Mouse (Mus musculus) CH12.LX (cell line): ENCODE results near the gene Tspan8. TPM values are rescaled to one million over a fixed set of nuclear protein-coding genes. Genes with fewer than 3 reads are reported as not detected.

Source experiments
- DNase-seq: peaks from one replicate; pipeline ENCODE4 v3.0.0-alpha.2; 2013; ENCODE audit errors: extremely low read depth
- H3K27ac ChIP-seq: 2 replicates; pipeline ENCODE4 v1.5.1; 2012; ENCODE audit warnings: low read depth, mild to moderate bottlenecking, control low read depth, moderate library complexity; ENCODE audit not compliant: insufficient read depth
- H3K27me3 ChIP-seq: replicated peaks from 2 replicates; pipeline ENCODE3; 2012; ENCODE audit warnings: inconsistent platforms
- H3K36me3 ChIP-seq, 2 experiments: replicated peaks in 1 of 2; 2 replicates each; pipeline versions ENCODE3 to v1.6.1; 2012; ENCODE audit warnings: inconsistent platforms in 1 of 2, low read length in 1 of 2, mild to moderate bottlenecking in 1 of 2, mixed read lengths in 1 of 2, moderate library complexity in 1 of 2; ENCODE audit not compliant: control insufficient read depth in 1 of 2, insufficient read depth in 1 of 2
- H3K4me1 ChIP-seq, 2 experiments: 2 replicates each; pipeline ENCODE4 v1.6.1; 2012; ENCODE audit warnings: inconsistent platforms in 1 of 2, moderate library complexity in 1 of 2; ENCODE audit not compliant: insufficient read depth in 2 of 2, control insufficient read depth in 1 of 2
- H3K4me2 ChIP-seq: 2 replicates; pipeline ENCODE4 v1.6.1; 2012; ENCODE audit warnings: low read depth, mild to moderate bottlenecking, control low read depth; ENCODE audit not compliant: poor library complexity, insufficient read depth, severe bottlenecking
- H3K4me3 ChIP-seq, 3 experiments: fragments of 150-350 bp in 1 of 3; sonication (generic) in 1 of 3; replicated peaks in 1 of 3; 2 replicates each; pipeline versions ENCODE3 to v1.5.1; 2011 to 2012; ENCODE audit warnings: low read depth in 2 of 3, low read length in 2 of 3, mild to moderate bottlenecking in 2 of 3, moderate library complexity in 2 of 3, control low read depth in 1 of 3, improper control_type of control experiment in 1 of 3, inconsistent platforms in 1 of 3, mixed read lengths in 1 of 3; ENCODE audit not compliant: poor library complexity in 1 of 3
- H3K79me2 ChIP-seq: replicated peaks from 2 replicates; pipeline ENCODE4 v1.6.1; 2012; ENCODE audit warnings: mild to moderate bottlenecking, moderate library complexity; ENCODE audit not compliant: control insufficient read depth, poor library complexity, insufficient read depth, severe bottlenecking; ENCODE audit errors: extremely low read depth
- H3K9ac ChIP-seq: 2 replicates; pipeline ENCODE4 v1.6.1; 2012; ENCODE audit warnings: low read depth, mild to moderate bottlenecking, control low read depth, moderate library complexity; ENCODE audit not compliant: insufficient read depth
- H3K9me3 ChIP-seq: replicated peaks from 2 replicates; pipeline ENCODE3; 2012; ENCODE audit warnings: low read length, inconsistent platforms, mixed read lengths
- BHLHE40 ChIP-seq: IDR thresholded peaks from 2 replicates; pipeline ENCODE4 v1.6.1; 2011; ENCODE audit warnings: mild to moderate bottlenecking, low read depth, low read length, improper control_type of control experiment
- CHD2 ChIP-seq: IDR thresholded peaks from 2 replicates; pipeline ENCODE4 v1.6.1; 2011; ENCODE audit warnings: low read length, improper control_type of control experiment
- ELF1 ChIP-seq: IDR thresholded peaks from 2 replicates; pipeline ENCODE4 v1.6.1; 2014; ENCODE audit warnings: low read depth, mild to moderate bottlenecking, inconsistent platforms, low read length, improper control_type of control experiment
- EP300 ChIP-seq: IDR thresholded peaks from 2 replicates; pipeline ENCODE4 v1.6.1; 2011; ENCODE audit warnings: low read length, improper control_type of control experiment
- GABPA ChIP-seq: IDR thresholded peaks from 2 replicates; pipeline ENCODE4 v1.6.1; 2012; ENCODE audit warnings: low read depth, low read length, improper control_type of control experiment, inconsistent platforms; ENCODE audit not compliant: insufficient replicate concordance
- IRF4 ChIP-seq: IDR thresholded peaks from 2 replicates; pipeline ENCODE4 v1.6.1; 2014; ENCODE audit warnings: low read depth, mild to moderate bottlenecking, inconsistent platforms, low read length, improper control_type of control experiment
- JUND ChIP-seq: conservative IDR thresholded peaks from 2 replicates; pipeline ENCODE4 v1.6.1; 2011; ENCODE audit warnings: low read depth, low read length, improper control_type of control experiment
- MYC ChIP-seq: IDR thresholded peaks from 2 replicates; pipeline ENCODE4 v1.6.1; 2011; ENCODE audit warnings: low read depth, mild to moderate bottlenecking, improper control_type of control experiment, low read length
- POLR2A ChIP-seq: IDR thresholded peaks from 2 replicates; pipeline ENCODE4 v1.6.1; 2011; ENCODE audit warnings: low read depth, mild to moderate bottlenecking, improper control_type of control experiment, low read length
- RAD21 ChIP-seq: IDR thresholded peaks from 2 replicates; pipeline ENCODE4 v1.6.1; 2011; ENCODE audit warnings: low read depth, mild to moderate bottlenecking, low read length, improper control_type of control experiment, moderate library complexity
- RCOR1 ChIP-seq: conservative IDR thresholded peaks from 2 replicates; pipeline ENCODE4 v1.6.1; 2012; ENCODE audit warnings: low read depth, mild to moderate bottlenecking, inconsistent platforms, low read length, improper control_type of control experiment
- TBP ChIP-seq: conservative IDR thresholded peaks from 2 replicates; pipeline ENCODE4 v1.6.1; 2011; ENCODE audit warnings: low read depth, low read length, improper control_type of control experiment
- UBTF ChIP-seq: IDR thresholded peaks from 2 replicates; pipeline ENCODE4 v1.6.1; 2012; ENCODE audit warnings: low read depth, mild to moderate bottlenecking, inconsistent platforms, low read length, improper control_type of control experiment, moderate library complexity
- USF1 ChIP-seq: IDR thresholded peaks from 2 replicates; pipeline ENCODE4 v1.6.1; 2014; ENCODE audit warnings: low read depth, mild to moderate bottlenecking, inconsistent platforms, low read length, improper control_type of control experiment
- USF2 ChIP-seq: conservative IDR thresholded peaks from 2 replicates; pipeline ENCODE4 v1.6.1; 2011; ENCODE audit warnings: low read depth, low read length, improper control_type of control experiment
- ZC3H11A ChIP-seq: IDR thresholded peaks from 2 replicates; pipeline ENCODE4 v1.6.1; 2012; ENCODE audit warnings: low read depth, mild to moderate bottlenecking, inconsistent platforms, low read length, improper control_type of control experiment
- ZMIZ1 ChIP-seq: IDR thresholded peaks from 2 replicates; pipeline ENCODE4 v1.6.1; 2012; ENCODE audit warnings: low read depth, mild to moderate bottlenecking, inconsistent platforms, low read length, improper control_type of control experiment
- ZNF384 ChIP-seq: IDR thresholded peaks from 2 replicates; pipeline ENCODE4 v1.6.1; 2012; ENCODE audit warnings: low read depth, low read length, improper control_type of control experiment, inconsistent platforms
- dilution Hi-C: fragments of 300-500 bp; cut with MboI; formaldehyde crosslinking; loops from 2 replicates; pipeline ENCODE4 v1.14.3; 2020; ENCODE audit warnings: low sequenced_read_pairs; ENCODE audit not compliant: extremely low pct_unique_long_range_greater_than_20kb, extremely low pct_ligation_motif_present
- in situ Hi-C: fragments of 300-500 bp; cut with MboI; formaldehyde crosslinking; loops from 3 replicates; pipeline ENCODE4 v1.14.3; 2019; ENCODE audit warnings: low sequenced_read_pairs, low pct_ligation_motif_present, low pct_unique_long_range_greater_than_20kb, mixed read lengths
- polyA plus RNA-seq: library from polyadenylated mRNA; unstranded; fragments of >175 nt; gene quantifications from 2 replicates; pipeline ENCODE4 v1.2.1, GENCODE M21; 2012; ENCODE audit warnings: low read depth; ENCODE audit not compliant: insufficient read length
- total RNA-seq, 2 experiments: library from RNA; depleted of rRNA; stranded (reverse); fragments of 300-350 nt in 1 of 2; fragments of >200 nt in 1 of 2; gene quantifications; 2 replicates each; pipeline ENCODE4 v1.2.3; 2012 to 2014

Gene Tspan8
- total and polyA plus RNA-seq, 3 experiments, result 0.67 TPM; not detected in 2

DNA sequence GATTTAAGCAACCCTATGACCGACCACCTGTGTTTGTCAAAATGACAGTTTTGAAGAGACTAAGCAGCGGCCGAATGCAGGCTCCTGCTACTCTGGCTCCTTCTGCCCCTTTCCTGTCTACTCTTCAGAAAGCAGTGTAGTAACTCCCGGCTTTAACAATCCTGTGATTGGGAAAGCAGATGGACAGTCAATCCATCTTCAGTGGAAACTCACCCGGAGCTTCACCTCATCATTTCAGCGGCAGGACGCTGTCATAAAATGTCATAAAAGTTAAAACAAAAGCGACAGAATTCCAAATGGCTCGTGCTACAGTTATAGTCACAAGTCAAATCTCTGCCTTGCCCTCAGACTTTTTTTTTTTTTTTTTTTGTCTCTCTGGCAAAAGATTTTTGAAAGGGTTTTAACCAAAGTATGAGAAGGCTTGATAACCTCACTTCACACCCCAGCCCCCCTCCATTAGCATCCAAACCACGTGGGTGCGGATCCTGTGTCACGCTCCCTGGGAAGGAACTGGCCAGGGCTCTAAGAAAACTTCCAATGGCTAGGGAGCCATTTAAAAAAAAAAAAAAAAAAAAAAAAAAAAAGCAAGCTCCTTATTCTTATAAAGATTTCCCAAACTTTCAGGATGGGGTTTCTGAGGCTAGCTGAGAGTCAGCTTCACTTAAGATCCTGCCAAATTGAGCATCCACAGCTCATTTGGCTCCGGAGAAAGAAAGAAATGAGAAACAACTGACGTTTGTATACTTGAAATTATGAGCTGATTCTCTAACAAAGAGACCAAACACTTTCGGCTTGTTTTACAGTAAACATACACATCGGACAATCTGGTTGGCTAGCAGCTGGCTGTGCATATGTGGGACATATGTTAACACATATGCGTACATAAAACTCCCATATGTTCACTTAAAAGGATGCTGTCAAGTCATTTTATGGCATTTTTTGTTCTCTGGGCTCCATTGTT is 40.4 kb upstream of the Tspan8 start:
- Histone ChIP-seq H3K4me2 (no peak overlapping the region), H3K4me1 (peaks cover 3 to 15% of the 10 kb centered on the region in 2 experiments; a peak in 3 of 4 replicates), H3K9me3 (no peaks in the 10 kb centered on the region), H3K79me2 (no peaks in the 10 kb centered on the region), H3K27me3 (no peaks in the 10 kb centered on the region), H3K4me3 (no peak overlapping the region), H3K27ac (no peak overlapping the region), H3K36me3 (no peaks in the 10 kb centered on the region), H3K9ac (no peak overlapping the region)
- dilution Hi-C loops (no loop called here), in situ Hi-C loops (no loop called here)
- no peak for DNase-seq
- TF ChIP-seq JUND, result no peak
- no peak for TF ChIP-seq UBTF
- TF ChIP-seq TBP, result no peak
- no peak for TF ChIP-seq IRF4
- TF ChIP-seq MYC, result no peak
- TF ChIP-seq ZNF384, result no peak
- no peak for TF ChIP-seq GABPA
- TF ChIP-seq ELF1, result no peak
- TF ChIP-seq USF2, result no peak
- no peak for TF ChIP-seq EP300
- TF ChIP-seq CHD2, result no peak
- TF ChIP-seq ZC3H11A, result no peak
- no peak for TF ChIP-seq ZMIZ1
- TF ChIP-seq BHLHE40, result no peak
- no peak for TF ChIP-seq RAD21
- TF ChIP-seq POLR2A, result no peak
- TF ChIP-seq USF1, result no peak
- TF ChIP-seq, all 38 proteins: peak for 0

DNA sequence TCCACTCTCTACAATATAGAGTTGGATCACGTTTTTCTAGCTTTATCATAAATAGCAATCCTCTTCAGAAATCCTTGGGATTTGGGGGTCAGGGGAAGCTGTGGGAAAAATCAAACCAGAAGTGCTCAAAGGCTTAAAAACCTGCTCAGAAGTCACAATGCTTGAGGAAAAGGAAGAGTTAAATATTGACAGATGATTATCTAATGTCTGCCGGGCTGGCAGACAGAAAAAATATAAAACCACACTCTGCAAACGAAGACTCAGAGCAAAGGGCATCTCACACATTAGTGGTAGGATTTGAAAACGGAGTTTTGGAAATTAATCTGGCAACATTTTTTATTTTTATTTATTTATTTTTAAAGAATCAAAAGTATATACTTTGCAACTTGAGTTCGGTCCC is 39.3 kb upstream of the Tspan8 start:
- Histone ChIP-seq H3K79me2 (no peaks in the 10 kb centered on the region), H3K36me3 (no peaks in the 10 kb centered on the region), H3K4me2 (no peak overlapping the region), H3K27me3 (no peaks in the 10 kb centered on the region), H3K27ac (no peak overlapping the region), H3K9ac (no peak overlapping the region), H3K4me3 (no peak overlapping the region), H3K4me1 (peaks cover 3 to 14% of the 10 kb centered on the region in 2 experiments; a peak in 3 of 4 replicates), H3K9me3 (no peaks in the 10 kb centered on the region)
- DNase-seq, result no peak
- no peak for TF ChIP-seq USF1
- TF ChIP-seq RCOR1, result no peak
- TF ChIP-seq IRF4, result no peak
- in situ Hi-C loops, result no loop called here
- dilution Hi-C loops, result no loop called here
